ENCODE assay signal across 10 mouse cellular contexts in genomic region chr11:117596201-117596600, GRCm38 (mm10). TPM values are rescaled to one million over a fixed set of nuclear protein-coding genes. Genes with fewer than 3 reads are reported as not detected.
DNase-seq lines count a peak whose midpoint lies in the region; ATAC-seq lines count a peak whose summit lies in the region.
"Had no signal": no experiment of that assay in that cellular context is flagged by ENCODE, and none has a peak within 500 bp of the region (broad histone marks: within the 10 kb centered on the region; RNA-seq: fewer than 3 reads in every experiment).

No protein-coding gene starts in this region.

- intact Hi-C loops in heart, postnatal 36 days (cut with DNase I) = loop anchor here (5.0 kb wide), 1 partner anchor 114 kb away; the partner anchor contains the start of gene Gm11733

- ATAC-seq in activated CD4-positive, CD25-positive, alpha-beta regulatory T cell, adult 4 months = no peak

- DNase-seq in adrenal gland, adult 2 months = peak; percentile 48
- no peak for DNase-seq in adrenal gland, postnatal 4 days (ENCODE audit: low spot score in 2 of 2)
- DNase-seq in lung, postnatal 10 days = peak; percentile 19
- DNase-seq in lung, postnatal 4 days = no peak
- DNase-seq in cerebellum, postnatal 4 days (ENCODE audit: low spot score in 2 of 2) = peak; percentile 48 to 81
- peak; percentile 62 to 67 for DNase-seq in heart, postnatal 36 days
- no peak for DNase-seq in thymus, postnatal 0 days (ENCODE audit: low spot score)
- DNase-seq: kidney, adult 9 months; right cerebral cortex, postnatal 4 days had no signal

RNA-seq across cellular contexts. Expression of gene Tnrc6c, which starts 57.9 kb away (rescaled TPM):
- 10 to 100 TPM; 21.1 to 24.6 TPM for total RNA-seq in adrenal gland, adult 2 months (2021)
- polyA plus RNA-seq in adrenal gland, adult 2 months (2012; rRNA removed) = 17.0 and 17.1 TPM in 2 replicates
- 10 to 100 TPM; 28.4 to 29.9 TPM for total RNA-seq in adrenal gland, postnatal 4 days (2021)
- 10 to 100 TPM; 28.1 to 34.1 TPM for total RNA-seq in heart, postnatal 36 days (2021)
- 10 to 100 TPM; 14.3 to 16.8 TPM for polyA plus RNA-seq in activated CD4-positive, CD25-positive, alpha-beta regulatory T cell, adult 4 months (2017; shearing (Covaris generic))
- 13.2 and 18.7 TPM in 2 replicates for polyA plus RNA-seq in thymus, postnatal 0 days (2015; fragmentation: Nextera tagmentation; extraction: Ambion mirVana)

Comparison
In these comparisons a context has a peak if more than half of its experiments do, and no peak if none do; other contexts are left out.
1. DNase-seq: peak in adrenal gland, adult 2 months (single experiment), lung, postnatal 10 days (single experiment), cerebellum, postnatal 4 days (2 of 2) and heart, postnatal 36 days (2 of 2); none in adrenal gland, postnatal 4 days (0 of 2), lung, postnatal 4 days (0 of 2) and thymus, postnatal 0 days (single experiment).